Mouse (Mus musculus) frontal cortex, adult (tissue): ENCODE results near the gene Cyth4.

Source experiments
- ATAC-seq: cut with Nextera tagmentation; 2 replicates; pipeline ENCODE4 v1.9.2; 2017; ENCODE audit warnings: mild to moderate bottlenecking, moderate library complexity, mixed read lengths; ENCODE audit not compliant: low TSS enrichment

Gene Cyth4

GRCm38 (mm10) chr15:78616973-78617372 is 20.1 kb downstream of the Cyth4 start:
- no peak for ATAC-seq

DNA sequence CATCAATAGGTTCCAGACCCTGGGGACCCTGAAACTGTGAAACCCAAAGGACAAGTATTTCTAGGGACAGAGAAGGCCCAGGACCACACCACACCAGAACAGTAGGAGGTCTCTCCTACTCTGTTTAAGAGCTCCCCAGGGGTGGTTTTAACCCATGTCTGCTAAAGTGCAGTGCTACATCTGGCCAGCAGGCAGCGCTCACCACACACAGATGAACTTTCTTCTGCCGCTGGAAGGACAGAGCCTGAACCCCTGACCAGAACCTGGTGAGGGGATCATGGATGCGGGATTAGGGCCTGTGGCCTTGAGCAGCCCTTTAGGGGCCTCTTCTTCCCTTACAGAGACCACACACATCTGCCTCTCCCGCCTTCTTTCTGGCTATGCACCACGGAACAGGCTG is 26.6 kb downstream of the Cyth4 start:
- peak; percentile 55; the same call in 1 of the 2 replicates for ATAC-seq

GRCm38 (mm10) chr15:78624431-78624950 is 27.6 kb downstream of the Cyth4 start:
- ATAC-seq: peak; percentile 29

- peak; percentile 50 for ATAC-seq
Observed at GRCm38 (mm10) chr15:78624961-78625360, 28.1 kb downstream of the Cyth4 start.

DNA sequence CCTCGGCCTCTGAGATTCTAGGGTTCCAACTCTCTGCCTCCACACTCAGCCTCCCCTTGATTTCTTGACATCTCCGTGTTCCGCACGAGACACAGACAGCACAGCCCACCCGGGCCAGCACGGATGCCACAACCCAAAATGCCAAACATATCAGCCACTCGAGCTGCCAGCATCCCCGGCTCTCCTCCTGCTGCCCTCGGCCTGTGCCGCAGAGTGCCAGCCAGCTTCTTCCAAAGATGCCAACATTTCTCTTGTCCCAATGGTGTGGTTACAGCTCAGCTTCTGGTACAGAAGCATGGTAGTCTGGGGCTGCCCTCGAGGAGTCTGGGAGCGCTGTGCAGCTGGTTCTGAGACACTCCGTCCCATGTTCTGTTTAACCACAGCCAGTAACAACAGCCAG is 29.4 kb downstream of the Cyth4 start:
- ATAC-seq: no peak

DNA sequence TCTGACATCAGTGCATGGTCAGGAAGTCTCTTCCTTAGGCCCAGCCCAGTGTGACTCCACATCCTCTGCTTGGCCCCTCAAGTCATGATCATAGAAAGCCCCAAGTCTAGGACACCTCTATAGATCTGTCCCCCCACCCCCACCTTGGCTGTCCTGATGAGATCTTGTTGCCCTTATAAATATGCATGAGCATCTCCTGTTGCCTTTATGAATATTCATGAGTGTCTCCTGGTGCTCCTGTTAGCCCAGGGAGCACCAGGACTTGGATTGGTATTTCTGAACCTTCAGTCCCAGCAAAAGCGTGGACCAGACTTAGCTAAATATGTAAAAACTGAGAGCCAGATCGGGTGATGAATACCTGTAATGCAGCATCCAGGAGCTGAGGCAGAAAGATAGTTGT is 35.5 kb downstream of the Cyth4 start:
- ATAC-seq: no peak

DNA sequence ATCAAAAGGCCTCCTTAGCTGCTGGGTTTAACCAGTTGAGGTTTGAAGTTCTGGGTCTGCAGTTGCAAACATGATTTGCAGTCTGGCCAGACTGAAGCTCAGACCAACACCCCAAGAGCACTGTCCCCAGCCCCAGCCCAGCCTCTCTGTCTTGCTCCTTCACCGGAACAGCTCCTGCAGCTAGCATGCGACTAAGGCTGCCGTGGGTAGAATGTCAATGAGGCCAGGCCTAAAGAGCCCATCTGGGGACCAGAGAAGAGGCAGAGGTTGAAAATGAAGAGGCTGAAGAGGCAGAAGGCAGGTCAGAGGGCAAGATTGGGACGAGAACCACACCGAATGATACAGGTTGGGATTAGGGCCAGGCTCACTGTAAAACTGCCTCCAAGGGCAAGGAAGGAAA is 36.6 kb downstream of the Cyth4 start:
- no peak for ATAC-seq

DNA sequence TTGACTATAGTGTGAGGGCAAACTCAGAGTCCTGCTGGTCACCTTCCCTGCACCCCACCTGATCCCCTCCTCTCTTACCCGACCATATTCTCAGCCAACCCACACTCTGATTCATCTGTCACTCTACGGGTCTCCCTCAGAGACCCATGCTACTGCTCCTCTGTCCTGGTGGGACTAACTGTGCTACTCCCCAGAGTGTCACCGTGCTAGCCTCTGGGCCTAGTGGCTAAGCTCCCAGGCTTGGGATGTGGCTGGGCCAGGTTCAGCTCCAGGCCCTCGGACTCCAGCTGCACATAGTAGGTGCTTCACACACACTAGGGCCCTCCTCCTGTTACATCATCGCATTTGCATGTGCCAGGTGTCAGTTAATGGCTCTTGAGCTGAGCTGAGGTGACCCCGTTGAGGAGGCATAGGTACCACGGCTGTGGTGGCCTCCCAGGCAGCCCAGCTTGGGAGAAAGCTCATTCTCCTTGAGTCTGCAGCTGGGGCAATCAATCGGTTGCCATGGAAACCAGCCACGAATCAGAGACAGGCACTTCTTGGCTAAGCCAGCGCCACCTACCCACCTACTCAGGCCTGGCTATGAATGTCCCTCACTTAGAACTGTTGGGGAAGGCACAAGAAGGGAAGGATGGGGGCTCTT is 37.4 kb downstream of the Cyth4 start:
- peak; percentile 84 for ATAC-seq

GRCm38 (mm10) chr15:78635231-78635630 is 38.4 kb downstream of the Cyth4 start:
- ATAC-seq: peak; percentile 20; the same call in 1 of the 2 replicates

DNA sequence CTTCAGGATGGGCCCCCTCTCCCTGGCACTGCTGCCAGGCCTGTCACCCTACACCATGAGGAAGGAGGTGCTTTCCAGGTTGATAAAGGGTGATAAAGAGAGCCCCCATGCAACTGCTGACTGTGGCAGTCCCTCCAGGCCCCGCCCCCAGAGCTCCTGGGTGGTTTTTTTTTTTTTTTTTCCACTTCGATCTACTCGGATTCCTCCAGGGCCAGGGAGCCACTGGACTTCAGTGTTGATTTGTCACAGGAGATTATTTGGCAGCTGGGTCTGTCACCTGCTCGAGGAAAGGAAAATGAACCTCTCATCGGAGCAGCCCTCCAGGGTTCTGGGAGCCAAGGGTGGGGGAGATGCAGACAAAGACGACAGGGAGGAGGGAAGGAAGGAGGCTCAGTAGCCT is 46.8 kb downstream of the Cyth4 start:
- no peak for ATAC-seq

DNA sequence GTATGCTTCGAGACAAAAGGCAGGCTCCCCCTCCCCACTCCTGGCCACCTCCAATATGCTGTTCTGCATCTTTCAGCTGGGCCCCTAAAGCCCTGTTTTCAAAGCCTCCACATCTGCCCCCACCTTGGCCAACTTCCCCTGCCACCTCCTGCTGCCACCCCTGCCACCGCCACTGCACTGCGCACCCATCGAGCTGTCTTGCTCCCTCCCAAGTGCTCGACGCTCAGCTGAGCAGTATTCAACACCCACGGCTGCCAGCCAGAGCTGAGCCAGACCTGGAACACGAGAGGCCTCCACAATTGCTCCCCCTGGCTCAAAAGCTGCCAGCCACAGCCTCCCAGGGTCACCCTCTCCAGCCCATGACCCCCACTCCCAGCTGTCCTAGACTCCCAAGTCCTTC is 47.8 kb downstream of the Cyth4 start:
- peak; percentile 86 for ATAC-seq

GRCm38 (mm10) chr15:78647746-78648145 is 50.9 kb downstream of the Cyth4 start:
- ATAC-seq: no peak

GRCm38 (mm10) chr15:78651169-78651568 is 54.3 kb downstream of the Cyth4 start:
- ATAC-seq: peak; percentile 44; the same call in 1 of the 2 replicates

DNA sequence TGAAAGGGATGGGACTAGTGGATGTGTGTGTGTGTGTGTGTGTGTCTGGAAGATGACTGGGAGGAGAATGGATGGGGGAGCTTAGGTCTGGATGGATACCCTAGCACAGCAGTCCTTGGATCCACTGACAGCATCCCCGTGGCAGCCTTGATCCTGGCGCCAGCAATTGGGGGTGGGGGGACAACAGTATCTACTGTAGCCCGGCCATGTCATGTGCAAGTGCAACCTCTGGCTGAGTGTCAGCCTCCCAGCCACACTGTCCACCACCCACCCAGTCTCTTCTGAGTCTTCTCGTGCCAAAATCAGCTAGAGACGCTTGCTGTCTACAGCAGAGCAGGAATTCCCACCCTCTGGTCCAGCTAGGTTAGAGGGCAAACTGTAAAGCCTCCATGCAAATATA is 67.4 kb downstream of the Cyth4 start:
- no peak for ATAC-seq

DNA sequence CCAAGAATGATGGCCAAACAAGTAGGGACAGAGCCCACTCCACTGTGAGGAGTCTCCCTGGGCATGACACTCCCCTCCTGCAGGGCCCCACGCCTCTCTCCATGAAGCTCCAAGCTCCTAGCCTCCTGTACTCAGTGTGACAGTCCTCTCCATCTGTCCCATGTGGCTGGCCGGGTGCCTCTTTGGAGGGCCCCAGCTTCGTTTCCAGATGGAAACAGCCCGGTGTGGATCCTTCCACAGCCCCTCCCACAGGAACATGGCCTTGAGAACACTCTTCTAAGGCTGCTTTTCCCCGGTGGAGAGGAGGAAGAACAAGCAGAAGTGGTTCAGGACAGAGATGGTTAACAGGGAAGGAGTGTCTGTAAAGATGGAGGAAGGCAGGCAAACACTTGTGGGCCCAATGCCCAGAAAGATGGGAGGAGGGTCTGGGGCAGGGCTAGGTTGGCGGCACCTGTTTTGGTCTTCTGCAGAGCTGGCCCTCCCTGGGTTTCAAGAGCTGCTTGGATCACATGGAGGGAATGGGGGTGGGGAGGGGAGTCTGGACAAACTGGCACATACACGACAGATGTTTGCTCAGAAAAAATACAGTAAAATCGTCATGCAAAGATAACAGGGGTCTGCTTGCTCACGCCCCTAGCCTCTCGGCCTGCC is 72.5 kb downstream of the Cyth4 start:
- 0 out of 2 replicates have a peak, but pooled peaks have one; percentile 14 for ATAC-seq

DNA sequence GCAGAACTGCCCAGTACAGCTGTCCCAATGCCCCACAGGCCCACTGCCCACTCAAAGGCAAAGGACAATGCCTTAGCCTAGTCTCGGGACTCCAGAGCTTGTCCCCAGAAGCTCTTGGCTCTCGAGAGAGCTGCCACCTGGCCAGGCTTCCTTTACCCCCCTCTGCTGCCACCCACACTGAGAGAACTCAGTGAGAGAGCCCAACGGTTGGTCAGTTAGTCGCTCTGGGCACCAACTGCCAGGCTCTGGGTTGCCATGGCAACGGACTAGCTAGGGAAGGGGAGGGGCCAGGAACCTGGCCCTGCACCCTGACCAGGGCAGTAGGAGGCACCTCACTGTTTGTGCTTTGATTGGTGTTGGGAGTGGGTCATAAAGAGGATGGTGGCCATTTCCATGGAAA is 73.5 kb downstream of the Cyth4 start:
- peak; percentile 58 for ATAC-seq
